Mouse (Mus musculus): ENCODE measurements at regions not wholly inside any gene's neighbourhood (a gene's known extent, or its start where the extent isn't known, plus 50 kb on each side); places are given as distances from the start of the nearest gene placed in this dataset.

GRCm38 (mm10) chr16:80196302-80196701 lies 1004.2 kb upstream of the Ncam2 start:
- no peak for DNase-seq (ENCODE audit: low read depth, low spot score)

- peak; percentile 12 for DNase-seq (ENCODE audit: low read depth, low spot score)
Measured at GRCm38 (mm10) chr16:80202811-80203210, 997.7 kb upstream of the Ncam2 start.

- peak; percentile 21 for DNase-seq (ENCODE audit: low read depth, low spot score)
Measured at GRCm38 (mm10) chr16:80212769-80213168, 987.7 kb upstream of the Ncam2 start.

GRCm38 (mm10) chr16:80255441-80255840 lies 945.1 kb upstream of the Ncam2 start:
- DNase-seq (ENCODE audit: low read depth, low spot score): peak; percentile 59

GRCm38 (mm10) chr16:80266151-80266617 lies 934.3 kb upstream of the Ncam2 start:
- peak; percentile 18 for DNase-seq (ENCODE audit: low read depth, low spot score)

- peak; percentile 69 for DNase-seq (ENCODE audit: low read depth, low spot score)
Measured at GRCm38 (mm10) chr16:80272291-80273123, 928.0 kb upstream of the Ncam2 start.
